ENCODE assay signal across 20 mouse cellular contexts in the genomic region with DNA sequence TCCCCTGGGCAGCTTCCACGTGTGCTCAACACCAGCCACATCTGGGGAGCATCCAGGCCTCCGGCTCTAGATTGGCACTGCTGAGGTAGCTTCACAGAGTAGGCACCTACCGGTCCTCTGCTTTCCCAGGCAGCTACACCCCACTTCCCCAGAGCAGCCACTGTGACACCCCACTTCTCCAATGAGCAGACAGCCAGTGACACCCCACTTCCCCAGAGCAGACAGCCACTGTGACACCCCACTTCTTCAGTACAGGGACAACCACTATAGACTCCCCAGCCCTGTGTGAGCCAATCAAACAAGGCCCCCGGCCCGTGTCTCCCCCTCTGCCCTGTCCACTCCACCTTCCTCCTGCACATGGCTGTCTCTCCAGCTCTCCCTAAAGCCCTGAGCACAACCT. TPM values are rescaled to one million over a fixed set of nuclear protein-coding genes. Genes with fewer than 3 reads are reported as not detected.
A peak's percentile ranks its signal among the peaks of the same experiment; 100 is the strongest.
DNase-seq lines count a peak whose midpoint lies in the region; ATAC-seq and TF ChIP-seq lines count a peak whose summit lies in the region.
"Had no signal": no experiment of that assay in that cellular context is flagged by ENCODE, and none has a peak within 500 bp of the region (broad histone marks: within the 10 kb centered on the region; RNA-seq: fewer than 3 reads in every experiment).

No protein-coding gene starts in this region.

- no peak overlapping the region for H3K4me3 ChIP-seq in heart, postnatal 0 days (ENCODE audit: low read depth, low read length)
- H3K4me3 ChIP-seq in E14TG2a.4 (replicated peaks; ENCODE audit: low read length) (0 out of 2 replicates have a peak overlapping the region, but pooled peaks have one; percentile 20), ES-E14 (ENCODE audit: insufficient read depth in 1 of 2, low read depth in 1 of 2, low read length in 2 of 2, poor library complexity in 1 of 2, severe bottlenecking in 1 of 2) (no peak overlapping the region)
- H3K4me3 ChIP-seq: neural tube, embryonic 12.5 days; stomach, embryonic 15.5 days had no signal

- H3K36me3 ChIP-seq in heart, postnatal 0 days (replicated peaks; ENCODE audit: control insufficient read depth, insufficient read depth, low read length) = peaks cover 22% of the 10 kb centered on the region; the same call in 1 of the 2 replicates
- H3K36me3 ChIP-seq in E14TG2a.4 (ENCODE audit: insufficient read depth, low read length) = peaks cover 81% of the 10 kb centered on the region
- no peaks in the 10 kb centered on the region; the same call in 1 of the 2 replicates for H3K36me3 ChIP-seq in ES-E14 (ENCODE audit: control insufficient read depth, insufficient read depth, low read length, poor library complexity, severe bottlenecking)
- H3K36me3 ChIP-seq: stomach, embryonic 15.5 days had no signal

- no peaks in the 10 kb centered on the region for H3K9me3 ChIP-seq in heart, postnatal 0 days (replicated peaks; ENCODE audit: control insufficient read depth, low read length)
- H3K9me3 ChIP-seq in E14TG2a.4 (ENCODE audit: low read length) (no peaks in the 10 kb centered on the region), ES-E14 (ENCODE audit: control insufficient read depth, insufficient read depth, low read depth, low read length) (no peaks in the 10 kb centered on the region)
- H3K9me3 ChIP-seq: neural tube, embryonic 12.5 days; stomach, embryonic 15.5 days had no signal

- TF ChIP-seq CTCF in heart, postnatal 0 days (IDR thresholded peaks at IDR 0.05; ENCODE audit: low read depth) = no peak
- TF ChIP-seq CTCF in E14TG2a.4 (conservative IDR thresholded peaks at IDR 0.05; ENCODE audit: low read length) = no peak

- no peaks in the 10 kb centered on the region for H3K27me3 ChIP-seq in heart, postnatal 0 days (ENCODE audit: control insufficient read depth, insufficient read depth, low read length)
- no peaks in the 10 kb centered on the region for H3K27me3 ChIP-seq in E14TG2a.4 (ENCODE audit: insufficient read depth, low read length)
- H3K27me3 ChIP-seq: neural tube, embryonic 12.5 days; stomach, embryonic 15.5 days had no signal

- peak overlapping the region; percentile 50; the same call in 1 of the 2 replicates for H3K27ac ChIP-seq in heart, postnatal 0 days (ENCODE audit: low read depth)
- no peak overlapping the region for H3K27ac ChIP-seq in ES-E14 (ENCODE audit: insufficient read depth, low read depth, low read length, poor library complexity, severe bottlenecking)
- H3K27ac ChIP-seq: neural tube, embryonic 12.5 days; stomach, embryonic 15.5 days had no signal

- H3K4me2 ChIP-seq in heart, postnatal 0 days (ENCODE audit: low read depth, low read length) = no peak overlapping the region
- H3K4me2 ChIP-seq: neural tube, embryonic 12.5 days; stomach, embryonic 15.5 days had no signal

- H3K9ac ChIP-seq in heart, postnatal 0 days (replicated peaks; ENCODE audit: low read depth, low read length) = no peak overlapping the region
- H3K9ac ChIP-seq in ES-E14 (ENCODE audit: insufficient read depth, low read depth, low read length, poor library complexity, severe bottlenecking) = 0 out of 2 replicates have a peak overlapping the region, but pooled peaks have one; percentile 22
- H3K9ac ChIP-seq: forebrain, postnatal 0 days; neural tube, embryonic 12.5 days; stomach, embryonic 15.5 days had no signal

- no peak for TF ChIP-seq EP300 in heart, postnatal 0 days (IDR thresholded peaks at IDR 0.05; ENCODE audit: low read depth)

- 56% methylated on average over 5 of the region's 5 CpGs for WGBS in heart, postnatal 0 days

- in situ Hi-C loops in ES-E14 (cut with MboI; ENCODE audit: low sequenced_read_pairs in 2 of 2, unreplicated experiment in 2 of 2) = no loop called here

- no peak for ATAC-seq in heart, postnatal 0 days (ENCODE audit: insufficient read depth, low read depth)
- peak; percentile 20; the same call in 1 of the 2 replicates for ATAC-seq in megakaryocyte progenitor cell, adult 5-6 weeks (replicated peaks; ENCODE audit: poor library complexity)
- ATAC-seq: forebrain, postnatal 0 days; inflammation-experienced regulatory T-cells, adult 6 months had no signal

- no peak for DNase-seq in heart, postnatal 0 days (ENCODE audit: low spot score)
- DNase-seq in heart, postnatal 4 days = no peak
- DNase-seq in ES-E14 (ENCODE audit: low read depth, low spot score) = no peak
- no peak for DNase-seq in c-Kit-positive CD71-positive TER-119-positive erythroid progenitor cells, embryonic 14.5 days (ENCODE audit: low spot score)
- DNase-seq in T-cell, adult 2 months (ENCODE audit: low spot score) = no peak
- DNase-seq: adrenal gland, postnatal 36 days; cerebellum, postnatal 14 days; forebrain, postnatal 0 days; gastrocnemius, postnatal 14 days; layer of hippocampus, adult 9-11 months; midbrain, embryonic 14.5 days had no signal

- H3K4me1 ChIP-seq in heart, postnatal 0 days (ENCODE audit: control insufficient read depth, insufficient read depth) = peaks cover 30% of the 10 kb centered on the region
- H3K4me1 ChIP-seq in E14TG2a.4 (replicated peaks; ENCODE audit: low read depth, low read length) (peaks cover 97% of the 10 kb centered on the region), ES-E14 (ENCODE audit: control insufficient read depth in 2 of 2, insufficient read depth in 2 of 2, low read length in 2 of 2, poor library complexity in 1 of 2) (peaks cover 4 to 21% of the 10 kb centered on the region in 2 experiments; a peak in 3 of 4 replicates)

TF ChIP-seq in ES-E14, 5 proteins besides CTCF, POLR2A, EP300 and RAD21:
- no peak for TF ChIP-seq HCFC1 (IDR thresholded peaks at IDR 0.05; ENCODE audit: borderline replicate concordance, insufficient read depth, low read length)
- no peak for TF ChIP-seq ZNF384 (IDR thresholded peaks at IDR 0.05; ENCODE audit: low read depth, low read length)
- no peak for TF ChIP-seq CHD2 (IDR thresholded peaks at IDR 0.05; ENCODE audit: low read depth, low read length)
- no peak for TF ChIP-seq ZC3H11A (IDR thresholded peaks at IDR 0.05; ENCODE audit: borderline replicate concordance, low read depth, low read length)
- no peak for TF ChIP-seq MAFK (IDR thresholded peaks at IDR 0.05; ENCODE audit: insufficient read depth, low read depth, low read length)

RNA-seq across cellular contexts. Expression of a gene that starts 11.3 kb away (rescaled TPM):
- total RNA-seq in heart, postnatal 0 days (2014; rRNA removed; ENCODE audit: low replicate concordance) = 159 and 184 TPM in 2 replicates
- 139 and 140 TPM in 2 replicates for polyA plus RNA-seq in heart, postnatal 0 days (2015; fragmentation: Nextera tagmentation; extraction: Ambion mirVana)
- 100 to 1,000 TPM; 340 to 371 TPM for total RNA-seq in heart, postnatal 4 days (2021)
- 79.9 and 97.9 TPM in 2 replicates for total RNA-seq in ES-E14 (2012; rRNA removed)
- 70.9 and 74.6 TPM in 2 replicates for total RNA-seq in megakaryocyte progenitor cell, adult 5-6 weeks (2015)
- total RNA-seq in megakaryocyte progenitor cell, adult 5-6 weeks (2017) = 171 and 186 TPM in 2 replicates

RNA-seq across cellular contexts. Expression of a gene that starts 23.0 kb away (rescaled TPM):
- not detected in 2 replicates for total RNA-seq in heart, postnatal 0 days (2014; rRNA removed; ENCODE audit: low replicate concordance)
- polyA plus RNA-seq in heart, postnatal 0 days (2015; fragmentation: Nextera tagmentation; extraction: Ambion mirVana) = not detected in 2 replicates
- not detected for total RNA-seq in heart, postnatal 4 days (2021)
- not detected in 2 replicates for total RNA-seq in ES-E14 (2012; rRNA removed)
- total RNA-seq in megakaryocyte progenitor cell, adult 5-6 weeks (2015) = not detected in 2 replicates
- not detected in 2 replicates for total RNA-seq in megakaryocyte progenitor cell, adult 5-6 weeks (2017)
- total RNA-seq: adrenal gland, postnatal 36 days; forebrain, postnatal 0 days; gastrocnemius, postnatal 14 days had no signal
- polyA plus RNA-seq: embryonic facial prominence, embryonic 11.5 days; forebrain, postnatal 0 days; hindbrain, embryonic 11.5 days; inflammation-experienced regulatory T-cells, adult 6 months; kidney, embryonic 16.5 days; liver, embryonic 16.5 days; midbrain, embryonic 14.5 days; neural tube, embryonic 12.5 days; stomach, embryonic 15.5 days had no signal

RNA-seq across cellular contexts. Expression of a gene that starts 24.5 kb away (rescaled TPM):
- total RNA-seq in heart, postnatal 0 days (2014; rRNA removed; ENCODE audit: low replicate concordance) = 1,352 and 1,440 TPM in 2 replicates
- polyA plus RNA-seq in heart, postnatal 0 days (2015; fragmentation: Nextera tagmentation; extraction: Ambion mirVana) = 486 and 524 TPM in 2 replicates
- 100 to 1,000 TPM; 857 to 917 TPM for total RNA-seq in heart, postnatal 4 days (2021)
- 1,842 and 2,049 TPM in 2 replicates for total RNA-seq in ES-E14 (2012; rRNA removed)
- total RNA-seq in megakaryocyte progenitor cell, adult 5-6 weeks (2015) = 2,101 and 2,175 TPM in 2 replicates
- total RNA-seq in megakaryocyte progenitor cell, adult 5-6 weeks (2017) = 2,717 and 3,085 TPM in 2 replicates

RNA-seq across cellular contexts. Expression of a gene that starts 43.3 kb away (rescaled TPM):
- total RNA-seq in heart, postnatal 0 days (2014; rRNA removed; ENCODE audit: low replicate concordance) = not detected in 2 replicates
- 0.04 and 0.32 TPM in 2 replicates for polyA plus RNA-seq in heart, postnatal 0 days (2015; fragmentation: Nextera tagmentation; extraction: Ambion mirVana)
- under 1 TPM in 1 of 2 experiments, not detected in 1; 0.17 TPM for total RNA-seq in heart, postnatal 4 days (2021)
- total RNA-seq in ES-E14 (2012; rRNA removed) = 7.9 and 8.8 TPM in 2 replicates
- total RNA-seq in megakaryocyte progenitor cell, adult 5-6 weeks (2015) = not detected in 2 replicates
- 0.47 TPM in 1 of 2 replicates, not detected in the other for total RNA-seq in megakaryocyte progenitor cell, adult 5-6 weeks (2017)

RNA-seq across cellular contexts. Expression of a gene that starts 46.4 kb away (rescaled TPM):
- 11.1 and 13.4 TPM in 2 replicates for total RNA-seq in heart, postnatal 0 days (2014; rRNA removed; ENCODE audit: low replicate concordance)
- 18.5 and 20.1 TPM in 2 replicates for polyA plus RNA-seq in heart, postnatal 0 days (2015; fragmentation: Nextera tagmentation; extraction: Ambion mirVana)
- total RNA-seq in heart, postnatal 4 days (2021) = 1 to 10 TPM; 8.7 to 8.8 TPM
- 6.8 and 9.2 TPM in 2 replicates for total RNA-seq in ES-E14 (2012; rRNA removed)
- total RNA-seq in megakaryocyte progenitor cell, adult 5-6 weeks (2015) = 31.0 and 31.6 TPM in 2 replicates
- 32.3 and 46.0 TPM in 2 replicates for total RNA-seq in megakaryocyte progenitor cell, adult 5-6 weeks (2017)
